Mouse (Mus musculus): ENCODE data around the gene Herc3.

DNA sequence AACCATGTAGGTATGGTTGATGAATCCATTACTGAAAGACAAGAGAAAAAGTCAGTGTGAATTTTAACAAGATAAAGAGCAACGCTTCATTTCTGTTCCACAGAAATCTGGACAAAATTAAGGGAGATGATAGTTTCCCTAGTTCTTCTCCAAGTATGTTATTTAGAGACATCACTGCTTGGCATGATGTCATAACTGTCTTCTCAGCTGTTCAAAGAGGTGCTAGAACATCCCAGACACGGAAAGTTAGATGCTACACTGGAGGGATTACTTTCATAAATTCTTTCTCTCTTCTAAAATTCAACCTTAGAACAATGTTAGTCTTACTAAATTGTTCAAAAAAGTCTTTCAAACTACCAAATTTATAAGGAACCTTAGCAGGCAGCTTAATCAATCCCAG is 129.3 kb downstream of the Herc3 start:
- TF ChIP-seq CTCF (IDR thresholded peaks at IDR 0.05; ENCODE audit: low read depth) = no peak
- TF ChIP-seq EP300 (IDR thresholded peaks at IDR 0.05; ENCODE audit: low read depth) = no peak
